Mouse (Mus musculus) gastrocnemius, postnatal 10 days (tissue): ENCODE measurements around the gene S100a11. TPM values are rescaled to one million over a fixed set of nuclear protein-coding genes. Genes with fewer than 3 reads are reported as not detected.
"Not testable (repeated sequence)": the region's sequence is repeated elsewhere in the genome, so short reads cannot be mapped to it uniquely, and the experiment has no call there.

ENCODE experiments used
- DNase-seq: peaks from one replicate; pipeline ENCODE4 v3.0.0; 2021; ENCODE audit warnings: mixed read lengths
- total RNA-seq, 2 experiments: library from RNA; stranded (reverse); gene quantifications; 2 replicates each; pipeline ENCODE4 v1.2.3; 2021

Gene S100a11
- total RNA-seq, 2 experiments from 2014 or later: 149 to 190 TPM

- no peak for DNase-seq
These were observed 1.3 kb downstream of the S100a11 start for GRCm38 (mm10) chr3:93521462-93522057.

DNA sequence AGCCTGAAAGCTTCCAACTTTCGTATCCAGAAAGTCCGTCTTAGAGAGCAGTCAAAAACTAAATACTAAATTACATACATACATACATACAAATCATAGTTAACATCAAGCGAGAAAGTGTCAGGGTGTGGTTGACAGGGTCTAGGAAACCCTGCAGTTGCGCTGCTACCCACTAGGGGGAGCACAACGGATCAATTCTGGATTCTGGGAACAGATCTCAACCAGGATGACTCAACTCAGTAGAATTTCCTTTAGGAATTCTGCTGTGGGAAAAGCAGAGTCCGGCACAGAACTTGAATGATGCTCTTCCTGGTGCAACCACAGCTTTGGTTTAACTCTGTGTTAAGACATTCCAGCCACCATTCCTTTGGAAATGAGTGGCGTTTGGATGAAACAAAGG lies 2.3 kb downstream of the S100a11 start:
- DNase-seq: peak; percentile 66

DNA sequence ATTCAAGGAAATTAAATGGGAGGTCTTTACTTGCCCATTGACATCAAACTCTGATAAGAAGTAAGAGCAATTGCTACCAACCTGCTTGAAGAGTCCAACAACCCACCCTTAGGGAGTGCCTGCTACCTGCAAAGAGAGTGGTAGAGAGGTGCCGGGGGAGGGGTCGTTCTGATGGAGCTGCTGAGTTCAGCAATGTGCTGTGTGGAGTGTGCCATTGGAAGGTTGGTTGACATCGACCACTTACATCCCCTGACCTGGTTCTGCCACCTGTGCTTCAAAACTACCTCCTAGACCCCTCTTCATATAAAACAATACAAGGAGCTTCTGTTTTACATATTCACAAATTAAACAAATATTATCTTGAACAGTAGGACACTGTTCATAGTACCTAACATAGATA lies 7.0 kb downstream of the S100a11 start:
- no peak for DNase-seq

GRCm38 (mm10) chr3:93528807-93529206 lies 8.5 kb downstream of the S100a11 start:
- DNase-seq: no peak

- DNase-seq: peak; percentile 67
These were observed 16.8 kb downstream of the S100a11 start for GRCm38 (mm10) chr3:93537068-93537576.

GRCm38 (mm10) chr3:93538486-93538885 lies 18.2 kb downstream of the S100a11 start:
- no peak for DNase-seq

GRCm38 (mm10) chr3:93541501-93541900 lies 21.2 kb downstream of the S100a11 start:
- no peak for DNase-seq

DNA sequence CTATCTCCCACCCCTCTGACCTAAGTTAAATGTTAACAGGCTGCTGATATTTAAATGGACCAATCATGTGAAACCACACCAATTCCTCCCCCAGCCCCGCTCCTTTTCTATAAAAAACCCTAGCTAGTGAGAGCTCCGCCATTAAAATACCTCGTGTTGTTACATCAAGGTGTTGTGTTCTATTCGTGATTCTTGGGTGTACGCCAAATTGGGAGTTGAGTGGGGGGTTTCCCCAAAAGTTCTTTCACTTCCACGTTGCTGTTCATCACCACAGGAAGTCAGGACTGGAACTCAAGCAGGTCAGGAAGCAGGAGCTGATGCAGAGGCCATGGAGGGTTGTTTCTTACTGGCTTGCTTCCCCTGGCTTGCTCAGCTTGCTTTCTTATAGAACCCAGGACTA lies 23.9 kb downstream of the S100a11 start:
- DNase-seq: not testable (repeated sequence)

- DNase-seq: peak; percentile 91
These were observed 26.9 kb downstream of the S100a11 start for GRCm38 (mm10) chr3:93547099-93547648.

DNA sequence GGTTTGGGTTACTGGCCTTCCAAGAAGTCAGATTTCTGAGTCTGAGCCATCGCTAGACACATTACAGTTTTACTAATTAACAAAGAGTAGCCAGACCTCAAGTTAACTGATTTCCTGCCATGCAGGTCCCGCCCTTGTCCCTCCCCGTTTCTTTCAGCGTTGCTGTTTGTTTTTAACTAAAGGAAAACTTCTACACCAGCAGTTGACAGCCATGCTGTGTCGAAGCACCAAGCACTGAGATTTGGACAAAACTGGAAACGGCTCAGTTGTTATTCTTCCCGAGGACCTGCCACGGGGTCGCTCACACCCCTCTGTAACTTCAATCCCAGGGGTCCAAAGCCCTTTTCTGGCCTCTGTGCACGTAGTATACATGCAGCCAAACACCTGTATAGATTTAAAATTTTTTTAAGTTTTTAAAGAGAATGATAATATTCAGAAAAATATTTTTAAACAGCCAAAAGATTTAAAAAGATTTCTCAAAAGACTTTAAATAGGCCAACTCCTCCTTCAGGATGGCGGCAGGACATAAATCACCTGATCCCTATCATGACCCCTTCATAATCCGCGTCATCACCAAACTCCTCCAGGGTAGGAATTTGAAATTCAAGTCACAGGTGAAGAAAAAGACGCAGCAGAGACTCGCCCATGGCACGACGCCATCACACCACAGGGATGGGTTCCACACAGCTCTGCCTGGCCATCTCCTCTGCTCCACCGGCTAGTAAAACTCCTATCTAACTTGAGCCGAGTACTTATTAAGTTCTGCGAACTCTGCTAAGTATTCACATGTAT lies 27.7 kb downstream of the S100a11 start:
- no peak for DNase-seq

GRCm38 (mm10) chr3:93548541-93549266 lies 28.4 kb downstream of the S100a11 start:
- no peak for DNase-seq

GRCm38 (mm10) chr3:93549986-93550385 lies 29.7 kb downstream of the S100a11 start:
- no peak for DNase-seq

GRCm38 (mm10) chr3:93551950-93552901 lies 31.9 kb downstream of the S100a11 start:
- DNase-seq: no peak

DNA sequence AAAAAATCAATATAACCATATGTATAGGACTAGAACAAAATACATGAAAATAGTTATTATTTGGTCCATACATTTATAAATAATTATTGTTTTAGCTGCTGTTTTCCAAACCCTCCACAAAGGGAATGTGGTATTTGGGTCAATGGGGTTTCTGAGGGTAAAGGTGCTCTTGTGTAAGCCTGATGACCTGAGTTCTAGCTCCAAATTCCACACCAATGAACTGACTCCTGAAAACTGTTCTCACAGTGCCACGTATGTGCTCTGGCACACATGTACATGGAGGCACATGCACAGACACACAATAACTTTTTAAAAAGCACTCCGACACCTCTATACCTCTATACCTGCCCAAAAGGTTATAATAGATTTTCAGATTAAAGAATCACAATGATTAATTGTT lies 33.0 kb downstream of the S100a11 start:
- no peak for DNase-seq

DNA sequence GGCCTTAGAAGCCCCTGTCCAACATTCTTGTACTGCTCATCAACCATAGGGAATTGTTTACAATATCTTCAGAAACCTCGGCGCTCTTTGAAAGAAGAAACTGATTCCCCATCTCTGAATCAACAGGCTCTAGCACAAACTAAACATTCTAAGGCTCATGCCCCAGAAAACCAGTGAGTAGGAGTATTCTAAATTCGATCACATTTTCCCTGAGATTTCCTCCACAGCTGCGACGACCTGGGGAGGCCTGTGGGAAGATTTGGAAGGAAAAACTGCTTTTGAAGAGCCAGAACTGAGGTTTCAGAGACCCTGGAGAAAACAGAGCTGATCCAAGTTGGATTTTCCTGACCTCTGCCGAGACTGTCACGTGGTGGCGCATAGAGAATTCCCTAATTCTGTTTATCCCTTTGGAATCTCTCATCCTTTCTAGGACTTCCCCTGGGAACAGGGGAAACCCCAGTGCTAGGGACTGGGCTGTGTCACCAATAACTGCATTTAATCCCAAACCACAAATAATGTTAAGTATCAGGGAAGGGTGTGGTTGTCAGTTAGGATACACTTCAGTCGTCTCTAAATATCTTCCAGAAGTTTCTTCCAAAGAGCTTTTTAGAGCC lies 33.6 kb downstream of the S100a11 start:
- DNase-seq: no peak

DNA sequence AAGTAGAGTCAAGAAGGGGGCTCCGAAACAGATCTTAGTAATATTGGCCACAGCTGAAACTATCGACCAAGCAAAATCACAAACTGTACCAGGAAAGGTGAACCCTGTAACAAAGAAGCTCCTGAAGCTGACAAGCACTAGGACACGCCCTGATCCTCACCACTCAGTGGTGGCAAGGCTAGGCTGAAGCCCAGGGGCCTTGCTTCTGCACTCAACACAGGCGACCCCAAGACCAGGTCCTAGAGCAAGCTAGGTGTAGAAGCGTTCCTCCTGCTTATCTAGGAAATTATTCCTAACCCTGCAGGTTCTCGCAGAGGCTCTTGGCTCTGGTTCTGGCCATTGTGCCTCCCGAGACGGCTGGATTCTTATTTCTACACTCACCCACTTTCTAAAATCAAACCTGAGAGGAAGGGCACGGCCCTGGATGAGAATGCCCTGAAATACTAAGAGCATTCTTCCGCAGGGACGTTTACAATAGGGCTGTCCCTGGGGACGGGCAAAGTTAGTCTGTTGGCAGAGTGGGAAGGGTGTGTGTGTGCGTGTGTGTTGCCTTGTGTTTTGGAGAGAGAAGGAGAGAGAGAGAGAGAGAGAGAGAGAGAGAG lies 34.2 kb downstream of the S100a11 start:
- peak; percentile 20 for DNase-seq

DNA sequence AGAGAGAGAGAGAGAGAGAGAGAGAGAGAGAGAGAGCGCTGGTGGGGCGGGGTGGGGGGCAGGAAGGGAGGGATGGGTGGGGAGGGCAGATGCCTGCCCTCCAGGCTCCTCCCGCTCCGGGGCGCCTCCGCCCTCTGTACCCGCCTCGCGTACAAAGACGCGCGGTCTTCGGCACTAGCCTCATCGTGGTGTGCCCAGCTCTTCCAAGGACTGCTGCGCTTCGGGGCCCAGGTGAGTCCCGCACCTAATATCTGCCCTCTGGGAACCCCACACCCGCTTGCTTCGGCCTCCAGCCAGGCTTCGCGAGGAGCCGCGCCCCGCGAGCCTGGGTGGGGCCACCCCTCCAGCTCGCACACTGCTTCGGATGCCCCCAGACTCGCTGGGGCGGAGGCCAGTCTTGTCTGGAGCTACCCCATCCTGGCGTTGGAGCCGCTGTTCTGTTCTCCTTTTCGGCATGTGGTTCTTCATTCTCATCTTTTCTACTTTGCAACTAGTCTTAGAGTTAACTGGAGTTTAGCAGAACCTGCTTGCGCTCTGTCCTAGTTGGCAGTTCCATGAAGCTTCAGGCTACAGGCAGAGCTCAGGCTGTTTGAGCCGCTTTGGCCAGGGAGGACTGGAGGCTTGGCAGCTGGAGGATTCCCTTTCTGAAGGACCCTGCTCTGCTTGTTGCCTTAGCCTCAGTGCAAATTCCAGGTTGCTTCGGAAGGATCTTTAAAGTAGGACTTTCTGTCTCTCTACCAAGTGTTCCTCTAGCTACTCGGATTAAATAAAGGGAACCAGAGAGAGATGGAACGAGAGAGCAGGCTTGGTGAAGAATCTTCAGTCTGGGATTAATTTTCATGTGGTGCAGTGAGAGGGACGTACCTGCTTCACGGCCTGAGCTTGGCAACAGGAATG lies 34.9 kb downstream of the S100a11 start, which contains the start of gene S100a10:
TSS of gene S100a10 (plus strand) at position 100 of the 897 bp plus-strand sequence.
- DNase-seq: peak; percentile 68

DNA sequence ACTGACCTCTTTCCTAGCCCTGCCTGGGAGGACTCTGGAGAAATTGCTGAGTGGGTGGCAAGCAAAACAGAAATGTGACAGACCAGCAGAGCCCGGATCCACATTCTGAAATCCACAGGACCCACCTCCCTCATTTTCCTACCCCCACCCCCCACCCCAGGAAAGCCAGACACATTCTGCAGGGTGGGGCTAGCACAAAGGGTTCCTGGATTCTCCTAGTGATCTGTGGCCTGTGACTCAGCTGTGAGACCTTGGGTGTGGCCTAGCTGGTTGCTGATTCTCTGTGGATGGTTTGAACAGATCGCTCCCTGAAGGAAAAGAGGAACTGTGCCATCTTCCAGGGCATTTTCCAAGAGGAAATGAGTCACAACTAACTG lies 35.6 kb downstream of the S100a11 start:
- peak; percentile 17 for DNase-seq

DNA sequence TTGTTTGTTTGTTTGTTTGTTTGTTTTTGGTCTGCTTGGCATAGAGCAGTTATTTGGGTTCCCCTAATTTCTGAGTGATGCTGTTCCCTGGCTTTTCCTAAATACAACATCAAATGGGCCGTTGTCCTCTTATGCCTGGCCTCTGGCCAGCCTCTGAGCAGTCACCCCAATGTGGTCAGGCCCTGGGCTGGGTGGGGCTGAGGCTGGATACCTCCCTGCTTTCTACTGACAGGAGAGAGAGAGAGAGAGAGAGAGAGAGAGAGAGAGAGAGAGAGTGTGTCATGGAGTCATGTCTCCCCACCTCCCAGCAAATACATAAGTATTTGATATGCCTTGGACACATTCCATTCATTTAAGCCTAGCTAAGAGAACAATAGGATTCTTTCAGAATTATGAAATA lies 36.3 kb downstream of the S100a11 start:
- no peak for DNase-seq
